Mouse (Mus musculus) small intestine, adult 2 months (tissue): ENCODE results near the gene Acadm.

Experiments used
- CTCF ChIP-seq: fragments of 200-500 bp; IDR thresholded peaks from 2 replicates; pipeline ENCODE4 v1.5.1; 2012; ENCODE audit warnings: low read depth, mild to moderate bottlenecking, control low read depth, inconsistent platforms, low read length, moderate library complexity, mixed read lengths; ENCODE audit not compliant: insufficient replicate concordance, insufficient read length; ENCODE audit errors: extremely low read depth
- POLR2A ChIP-seq: fragments of 200-500 bp; IDR thresholded peaks from 2 replicates; pipeline ENCODE4 v1.6.1; 2012; ENCODE audit warnings: low read depth, mild to moderate bottlenecking, control low read depth, inconsistent platforms, low read length, moderate library complexity

GRCm38 (mm10) chr3:153973949-153974760 lies 29.7 kb upstream of the Acadm start:
- TF ChIP-seq CTCF (no peak), POLR2A (no peak)
